ENCODE assay signal across 8 mouse cellular contexts in the genomic region with DNA sequence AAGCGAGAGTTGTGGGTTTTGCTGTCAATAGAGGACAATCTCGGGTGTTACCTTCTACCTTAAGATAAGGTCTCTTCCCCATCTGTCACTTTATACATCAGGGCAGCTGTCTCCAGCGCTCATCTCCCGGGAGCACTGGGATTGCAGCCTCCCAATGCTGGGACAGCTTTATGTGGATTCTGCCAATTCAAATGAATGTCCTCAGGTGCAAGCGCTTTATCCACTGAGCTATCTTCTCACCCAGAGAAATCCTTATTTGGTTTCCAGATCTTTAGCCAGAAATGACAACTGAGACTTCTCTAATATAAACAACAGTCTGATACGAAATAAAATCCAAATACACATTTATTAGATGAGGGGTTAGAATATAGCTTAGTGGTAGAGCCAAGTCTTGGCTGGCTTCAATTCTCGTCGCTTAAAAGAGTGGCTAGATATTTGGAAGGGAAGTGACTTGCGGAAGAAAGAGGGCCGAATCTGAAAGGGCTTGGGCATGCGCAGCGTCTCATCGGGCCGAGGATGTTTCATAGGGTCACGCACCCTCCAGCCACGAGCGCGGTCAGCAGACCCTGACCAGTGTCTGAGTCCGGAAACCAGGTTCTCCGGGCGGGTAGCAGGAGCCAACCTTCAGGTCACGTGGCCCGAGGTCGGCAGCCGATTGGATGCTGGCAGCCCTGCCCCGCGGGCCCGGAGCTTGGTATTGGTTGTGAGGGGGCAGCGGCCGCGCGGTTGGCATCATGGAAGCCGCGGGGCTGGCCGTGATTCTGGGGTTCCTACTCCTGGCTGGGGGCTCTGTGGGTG. TPM values are rescaled to one million over a fixed set of nuclear protein-coding genes. Genes with fewer than 3 reads are reported as not detected.
DNase-seq lines count a peak whose midpoint lies in the region; ATAC-seq and TF ChIP-seq lines count a peak whose summit lies in the region.

A gene (plus strand): TSS at position 622 of the 798 bp plus-strand sequence.

- peak; percentile 96 for DNase-seq in NIH3T3 (ENCODE audit: low read depth)
- peak; percentile 97 for DNase-seq in cerebellum, adult 9-11 months
- peak; percentile 89 to 96 for DNase-seq in frontal cortex, adult 2 months (ENCODE audit: extremely low spot score in 1 of 2, low spot score in 1 of 2)
- DNase-seq in hindbrain, embryonic 10.5 days (ENCODE audit: low spot score): peak; percentile 96
- peak; percentile 97 for DNase-seq in layer of hippocampus, adult 9-11 months
- DNase-seq in ovary, adult 18-20 months (ENCODE audit: low spot score): peak; percentile 95
- DNase-seq in thymus, adult 2 months: peak; percentile 96

- peak within 1 kb of the TSS; percentile 86 for H3K9ac ChIP-seq in lung, embryonic 16.5 days (ENCODE audit: low read length)

- no peaks in the 10 kb centered on the region for H3K9me3 ChIP-seq in hindbrain, embryonic 10.5 days
- H3K9me3 ChIP-seq in lung, embryonic 16.5 days (ENCODE audit: control insufficient read depth, low read length): no peaks in the 10 kb centered on the region

- TF ChIP-seq POLR2A in thymus, adult 2 months (IDR thresholded peaks at IDR 0.05; ENCODE audit: control insufficient read depth, extremely low read depth, insufficient read depth, low read length, poor library complexity): peak; percentile 66

- H3K4me3 ChIP-seq in hindbrain, embryonic 10.5 days: peak within 1 kb of the TSS; percentile 91
- H3K4me3 ChIP-seq in lung, embryonic 16.5 days (ENCODE audit: low read length): peak within 1 kb of the TSS; percentile 84
- peak within 1 kb of the TSS; percentile 68 for H3K4me3 ChIP-seq in thymus, adult 2 months (ENCODE audit: control insufficient read depth, insufficient read depth, low read length)

- H3K27me3 ChIP-seq in hindbrain, embryonic 10.5 days (ENCODE audit: insufficient read depth, poor library complexity, severe bottlenecking): peaks cover 29% of the 10 kb centered on the region
- H3K27me3 ChIP-seq in lung, embryonic 16.5 days (ENCODE audit: control insufficient read depth, insufficient read depth, low read depth, low read length): no peaks in the 10 kb centered on the region
- H3K27me3 ChIP-seq in thymus, adult 2 months (ENCODE audit: control insufficient read depth, insufficient read depth, low read length): no peaks in the 10 kb centered on the region

- peak; percentile 45; the same call in 1 of the 2 replicates for TF ChIP-seq CTCF in thymus, adult 2 months (IDR thresholded peaks at IDR 0.05; ENCODE audit: borderline replicate concordance, control insufficient read depth, extremely low read depth, insufficient read depth, low read length, poor library complexity)

- H3K4me1 ChIP-seq in hindbrain, embryonic 10.5 days (replicated peaks): peaks cover 29% of the 10 kb centered on the region
- peaks cover 21% of the 10 kb centered on the region for H3K4me1 ChIP-seq in lung, embryonic 16.5 days (replicated peaks; ENCODE audit: control insufficient read depth, insufficient read depth, low read length)
- H3K4me1 ChIP-seq in thymus, adult 2 months (replicated peaks; ENCODE audit: control insufficient read depth, insufficient read depth, low read length): peaks cover 21% of the 10 kb centered on the region

- 5% methylated on average over 35 of the region's 35 CpGs for WGBS in hindbrain, embryonic 10.5 days
- 3% methylated on average over 35 of the region's 35 CpGs for WGBS in lung, embryonic 16.5 days
- WGBS in thymus, adult 2 months: 5% methylated on average over 35 of the region's 35 CpGs

- peak within 1 kb of the TSS; percentile 99 for H3K4me2 ChIP-seq in lung, embryonic 16.5 days (ENCODE audit: low read depth, low read length)

- ATAC-seq in lung, embryonic 16.5 days (ENCODE audit: low read depth): peak; percentile 89

- 0 out of 2 replicates have a peak, but pooled peaks cover 3% of the 10 kb centered on the region for H3K36me3 ChIP-seq in hindbrain, embryonic 10.5 days
- H3K36me3 ChIP-seq in lung, embryonic 16.5 days (ENCODE audit: control insufficient read depth, insufficient read depth, low read length): no peaks in the 10 kb centered on the region
- H3K36me3 ChIP-seq in thymus, adult 2 months (ENCODE audit: control insufficient read depth, insufficient read depth, low read length): no peaks in the 10 kb centered on the region

- H3K27ac ChIP-seq in hindbrain, embryonic 10.5 days: peak within 1 kb of the TSS; percentile 90
- peak within 1 kb of the TSS; percentile 39; the same call in 1 of the 2 replicates for H3K27ac ChIP-seq in lung, embryonic 16.5 days (ENCODE audit: low read length)
- no peak within 1 kb of the TSS for H3K27ac ChIP-seq in thymus, adult 2 months (ENCODE audit: control insufficient read depth, insufficient read depth, low read length)

RNA-seq across cellular contexts. Expression of the gene that starts here (rescaled TPM):
- 11.8 and 13.0 TPM in 2 replicates for polyA plus RNA-seq in frontal cortex, adult 2 months (2012; rRNA removed)
- polyA plus RNA-seq in hindbrain, embryonic 10.5 days (2016; fragmentation: Nextera tagmentation; extraction: Ambion mirVana): 11.2 and 12.9 TPM in 2 replicates
- 20.6 and 23.1 TPM in 2 replicates for polyA plus RNA-seq in lung, embryonic 16.5 days (2015; fragmentation: Nextera tagmentation; extraction: Ambion mirVana)
- 24.3 and 25.2 TPM in 2 replicates for polyA plus RNA-seq in thymus, adult 2 months (2012; rRNA removed)
